ENCODE assay signal across 13 mouse cellular contexts in the genomic region with DNA sequence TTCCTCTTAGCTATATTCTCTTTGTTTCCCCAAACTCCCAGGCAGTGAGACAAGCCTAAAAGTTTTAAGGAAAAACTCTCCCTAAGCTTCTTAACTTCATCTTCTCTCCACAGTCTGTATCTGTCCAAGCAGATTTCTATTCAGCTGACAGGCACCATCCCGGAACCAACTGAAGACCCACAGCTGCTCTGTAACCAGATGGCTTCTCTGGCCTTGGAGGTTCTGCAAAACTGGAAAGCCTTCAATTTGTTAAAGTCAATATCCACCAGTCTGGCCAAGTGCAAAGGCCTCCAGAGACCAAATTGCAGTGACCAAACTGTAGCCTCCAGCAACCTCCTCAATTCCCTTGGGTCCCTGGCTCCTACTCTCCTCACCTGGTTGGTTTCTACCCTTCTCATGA.
A peak's percentile ranks its signal among the peaks of the same experiment; 100 is the strongest.
DNase-seq lines count a peak whose midpoint lies in the region; TF ChIP-seq lines count a peak whose summit lies in the region.
"Had no signal": no experiment of that assay in that cellular context is flagged by ENCODE, and none has a peak within 500 bp of the region (broad histone marks: within the 10 kb centered on the region; RNA-seq: fewer than 3 reads in every experiment).

No protein-coding gene starts in this region.

- H3K27me3 ChIP-seq in kidney, adult 2 months (replicated peaks; ENCODE audit: control insufficient read depth, insufficient read depth, low read length) = no peaks in the 10 kb centered on the region
- H3K27me3 ChIP-seq: liver, embryonic 15.5 days had no signal

- no peak overlapping the region for H3K4me3 ChIP-seq in kidney, adult 2 months (ENCODE audit: insufficient read depth, low read depth, low read length)
- H3K4me3 ChIP-seq: erythroblast, embryonic 14.5 days; liver, embryonic 15.5 days had no signal

- H3K36me3 ChIP-seq in kidney, adult 2 months (ENCODE audit: control insufficient read depth, insufficient read depth, low read length) = no peaks in the 10 kb centered on the region
- H3K36me3 ChIP-seq: liver, embryonic 15.5 days had no signal

- TF ChIP-seq CTCF in kidney, adult 2 months (conservative IDR thresholded peaks at IDR 0.05; ENCODE audit: insufficient read depth, insufficient read length, low read depth, low read length) = no peak

- no peak for TF ChIP-seq POLR2A in kidney, adult 2 months (IDR thresholded peaks at IDR 0.05; ENCODE audit: low read depth, low read length)

- no peak overlapping the region for H3K27ac ChIP-seq in kidney, adult 2 months (ENCODE audit: insufficient read depth, low read depth, low read length)
- H3K27ac ChIP-seq: liver, embryonic 15.5 days had no signal

- no peaks in the 10 kb centered on the region for H3K4me1 ChIP-seq in kidney, adult 2 months (ENCODE audit: control insufficient read depth, insufficient read depth, low read length)
- H3K4me1 ChIP-seq: liver, embryonic 15.5 days had no signal

- WGBS in kidney, adult 2 months = 83% methylated on average over 1 of the region's 1 CpGs

- DNase-seq in cerebellum, postnatal 10 days = peak; percentile 11 to 12
- DNase-seq in cerebellum, adult 11-12 months = no peak
- peak; percentile 19 for DNase-seq in kidney, adult 2 months
- no peak for DNase-seq in kidney, adult 11 months
- DNase-seq in ovary, postnatal 14 days (ENCODE audit: low spot score) = peak; percentile 6
- no peak for DNase-seq in ovary, postnatal 10 days (ENCODE audit: low spot score)
- no peak for DNase-seq in urinary bladder, postnatal 10 days (ENCODE audit: low spot score)
- no peak for DNase-seq in urinary bladder, postnatal 25 days (ENCODE audit: low spot score)
- DNase-seq: adrenal gland, adult 2 months; cerebellum, adult 2 months; thymus, postnatal 36 days had no signal

Comparison
In these comparisons a context has a peak if more than half of its experiments do, and no peak if none do; other contexts are left out.
1. DNase-seq: peak in cerebellum, postnatal 10 days (2 of 2), kidney, adult 2 months (single experiment) and ovary, postnatal 14 days (single experiment); none in cerebellum, adult 11-12 months (single experiment), kidney, adult 11 months (single experiment), ovary, postnatal 10 days (single experiment), urinary bladder, postnatal 10 days (single experiment) and urinary bladder, postnatal 25 days (single experiment).